ENCODE assay signal across 8 mouse cellular contexts in genomic region chrX:105929478-105930038, GRCm38 (mm10). TPM values are rescaled to one million over a fixed set of nuclear protein-coding genes. Genes with fewer than 3 reads are reported as not detected.
DNase-seq lines count a peak whose midpoint lies in the region; ATAC-seq and TF ChIP-seq lines count a peak whose summit lies in the region.

No protein-coding gene starts in this region.

- H3K27me3 ChIP-seq in kidney, adult 2 months (replicated peaks; ENCODE audit: control insufficient read depth, insufficient read depth, low read length): no peaks in the 10 kb centered on the region
- no peaks in the 10 kb centered on the region for H3K27me3 ChIP-seq in embryonic facial prominence, embryonic 11.5 days (ENCODE audit: control insufficient read depth, insufficient read depth, low read length)
- H3K27me3 ChIP-seq in intestine, embryonic 14.5 days (replicated peaks; ENCODE audit: control insufficient read depth, insufficient read depth, low read length): no peaks in the 10 kb centered on the region
- H3K27me3 ChIP-seq in midbrain, postnatal 0 days (ENCODE audit: insufficient read depth, low read length): no peaks in the 10 kb centered on the region

- no peak overlapping the region; the same call in 1 of the 2 replicates for H3K9ac ChIP-seq in embryonic facial prominence, embryonic 11.5 days (replicated peaks; ENCODE audit: low read length)
- no peak overlapping the region; the same call in 1 of the 2 replicates for H3K9ac ChIP-seq in intestine, embryonic 14.5 days (ENCODE audit: low read length)
- H3K9ac ChIP-seq in midbrain, postnatal 0 days (replicated peaks; ENCODE audit: low read length, poor library complexity, severe bottlenecking): no peak overlapping the region

- DNase-seq in kidney, adult 2 months: no peak
- DNase-seq in kidney, postnatal 25 days: no peak
- no peak for DNase-seq in embryonic facial prominence, embryonic 11.5 days (ENCODE audit: low spot score)
- DNase-seq in intestine, embryonic 14.5 days (ENCODE audit: low spot score): no peak
- no peak for DNase-seq in midbrain, postnatal 0 days (ENCODE audit: low spot score)
- no peak for DNase-seq in urinary bladder, postnatal 25 days (ENCODE audit: low spot score)
- DNase-seq in spleen, adult 18-20 months: no peak
- no peak for DNase-seq in cerebellum, adult 8-10 months

- no peaks in the 10 kb centered on the region for H3K9me3 ChIP-seq in embryonic facial prominence, embryonic 11.5 days (replicated peaks; ENCODE audit: control insufficient read depth, low read length)
- no peaks in the 10 kb centered on the region for H3K9me3 ChIP-seq in intestine, embryonic 14.5 days (ENCODE audit: control insufficient read depth, low read length)
- H3K9me3 ChIP-seq in midbrain, postnatal 0 days (ENCODE audit: low read length): no peaks in the 10 kb centered on the region

- peak overlapping the region; percentile 90 for H3K27ac ChIP-seq in kidney, adult 2 months (ENCODE audit: insufficient read depth, low read depth, low read length)
- H3K27ac ChIP-seq in embryonic facial prominence, embryonic 11.5 days (replicated peaks; ENCODE audit: low read depth, low read length): no peak overlapping the region
- no peak overlapping the region for H3K27ac ChIP-seq in intestine, embryonic 14.5 days (ENCODE audit: low read depth)
- H3K27ac ChIP-seq in midbrain, postnatal 0 days (ENCODE audit: low read depth, low read length): peak overlapping the region; percentile 96

- peak overlapping the region; percentile 100; the same call in 1 of the 2 replicates for H3K4me3 ChIP-seq in kidney, adult 2 months (ENCODE audit: insufficient read depth, low read depth, low read length)
- H3K4me3 ChIP-seq in embryonic facial prominence, embryonic 11.5 days (ENCODE audit: low read depth, low read length): peak overlapping the region; percentile 64
- peak overlapping the region; percentile 67 for H3K4me3 ChIP-seq in intestine, embryonic 14.5 days (ENCODE audit: low read depth, low read length)
- H3K4me3 ChIP-seq in midbrain, postnatal 0 days (ENCODE audit: low read depth, low read length): peak overlapping the region; percentile 61; the same call in 1 of the 2 replicates

- ATAC-seq in embryonic facial prominence, embryonic 11.5 days (replicated peaks; ENCODE audit: insufficient number of reproducible peaks, low FRiP score, low TSS enrichment, low read depth): peak; percentile 40; the same call in 1 of the 2 replicates
- peak; percentile 41; the same call in 1 of the 2 replicates for ATAC-seq in intestine, embryonic 14.5 days (replicated peaks; ENCODE audit: low FRiP score, low TSS enrichment, low read depth)
- peak; percentile 44; the same call in 1 of the 2 replicates for ATAC-seq in midbrain, postnatal 0 days (ENCODE audit: low FRiP score)

- 0 out of 2 replicates have a peak overlapping the region, but pooled peaks have one; percentile 21 for H3K4me2 ChIP-seq in embryonic facial prominence, embryonic 11.5 days (ENCODE audit: low read depth, low read length)
- H3K4me2 ChIP-seq in intestine, embryonic 14.5 days (ENCODE audit: low read length): peak overlapping the region; percentile 39
- H3K4me2 ChIP-seq in midbrain, postnatal 0 days (ENCODE audit: low read depth, low read length, poor library complexity, severe bottlenecking): 0 out of 2 replicates have a peak overlapping the region, but pooled peaks have one; percentile 15

- TF ChIP-seq CTCF in kidney, adult 2 months (conservative IDR thresholded peaks at IDR 0.05; ENCODE audit: insufficient read depth, insufficient read length, low read depth, low read length): no peak
- TF ChIP-seq CTCF in midbrain, postnatal 0 days (IDR thresholded peaks at IDR 0.05): no peak

- peaks cover 6% of the 10 kb centered on the region; the same call in 1 of the 2 replicates for H3K4me1 ChIP-seq in kidney, adult 2 months (ENCODE audit: control insufficient read depth, insufficient read depth, low read length)
- no peaks in the 10 kb centered on the region for H3K4me1 ChIP-seq in embryonic facial prominence, embryonic 11.5 days (ENCODE audit: control insufficient read depth, insufficient read depth, low read length)
- H3K4me1 ChIP-seq in intestine, embryonic 14.5 days (replicated peaks; ENCODE audit: control insufficient read depth, insufficient read depth, low read length): no peaks in the 10 kb centered on the region; the same call in 1 of the 2 replicates
- no peaks in the 10 kb centered on the region for H3K4me1 ChIP-seq in midbrain, postnatal 0 days (ENCODE audit: insufficient read depth, low read length)

- TF ChIP-seq POLR2A in kidney, adult 2 months (IDR thresholded peaks at IDR 0.05; ENCODE audit: low read depth, low read length): no peak

- WGBS in kidney, adult 2 months: 25% methylated on average over 8 of the region's 8 CpGs
- 42% methylated on average over 8 of the region's 8 CpGs for WGBS in embryonic facial prominence, embryonic 11.5 days
- WGBS in intestine, embryonic 14.5 days: 27% methylated on average over 8 of the region's 8 CpGs
- WGBS in midbrain, postnatal 0 days: 37% methylated on average over 8 of the region's 8 CpGs

- no peaks in the 10 kb centered on the region for H3K36me3 ChIP-seq in kidney, adult 2 months (ENCODE audit: control insufficient read depth, insufficient read depth, low read length)
- no peaks in the 10 kb centered on the region for H3K36me3 ChIP-seq in embryonic facial prominence, embryonic 11.5 days (replicated peaks; ENCODE audit: control insufficient read depth, insufficient read depth, low read depth, low read length)
- no peaks in the 10 kb centered on the region for H3K36me3 ChIP-seq in intestine, embryonic 14.5 days (ENCODE audit: control insufficient read depth, insufficient read depth, low read length)
- no peaks in the 10 kb centered on the region for H3K36me3 ChIP-seq in midbrain, postnatal 0 days (ENCODE audit: insufficient read depth, low read length)

RNA-seq across cellular contexts. Expression of gene Atrx, which starts 0.4 kb away (rescaled TPM):
- polyA plus RNA-seq in kidney, adult 2 months (2012; rRNA removed): 15.1 and 17.1 TPM in 2 replicates
- polyA plus RNA-seq in embryonic facial prominence, embryonic 11.5 days (2014; fragmentation: Nextera tagmentation; extraction: Ambion mirVana): 212 and 233 TPM in 2 replicates
- polyA plus RNA-seq in intestine, embryonic 14.5 days (2014; fragmentation: Nextera tagmentation; extraction: Ambion mirVana): 151 and 168 TPM in 2 replicates
- 295 and 343 TPM in 2 replicates for total RNA-seq in midbrain, postnatal 0 days (2014; rRNA removed)
- polyA plus RNA-seq in midbrain, postnatal 0 days (2015; fragmentation: Nextera tagmentation; extraction: Ambion mirVana): 203 and 238 TPM in 2 replicates

Comparison
In these comparisons a context has a peak if more than half of its experiments do, and no peak if none do; other contexts are left out.
1. H3K27ac ChIP-seq: peak in kidney, adult 2 months (single experiment) and midbrain, postnatal 0 days (single experiment); none in embryonic facial prominence, embryonic 11.5 days (single experiment) and intestine, embryonic 14.5 days (single experiment).
2. Peak in every context shown above with its lines, with median percentiles within 50 percentile points of each other: H3K4me3 ChIP-seq, ATAC-seq and H3K4me2 ChIP-seq.